Mouse (Mus musculus): ENCODE results near the gene Gm8138.
"Not testable (repeated sequence)": the region's sequence is repeated elsewhere in the genome, so short reads cannot be mapped to it uniquely, and the experiment has no call there.

The Gm8138 gene

DNA sequence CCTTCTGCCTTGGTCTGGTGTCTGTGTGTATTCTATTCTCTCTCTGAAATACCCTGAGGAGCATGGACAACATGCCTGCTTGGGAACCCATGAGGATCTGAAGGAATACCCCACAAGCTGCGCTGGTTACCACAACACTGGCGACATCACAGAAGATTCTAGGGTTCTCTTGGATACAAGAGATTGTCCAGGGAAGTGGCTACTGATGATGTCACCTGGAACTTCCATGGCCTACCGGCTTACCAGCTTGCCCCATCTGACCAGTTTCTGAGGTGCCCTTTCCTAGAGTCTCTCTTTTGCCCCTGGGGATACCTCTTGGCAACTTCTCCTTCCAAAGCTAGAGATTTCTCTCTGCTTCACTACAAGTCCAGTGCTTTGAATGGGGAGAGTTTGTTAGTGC lies at the start of gene Gm8138:
Gm8138 (minus strand) TSS at position 101 of the 400 bp plus-strand sequence.
- not testable (repeated sequence) for DNase-seq

DNA sequence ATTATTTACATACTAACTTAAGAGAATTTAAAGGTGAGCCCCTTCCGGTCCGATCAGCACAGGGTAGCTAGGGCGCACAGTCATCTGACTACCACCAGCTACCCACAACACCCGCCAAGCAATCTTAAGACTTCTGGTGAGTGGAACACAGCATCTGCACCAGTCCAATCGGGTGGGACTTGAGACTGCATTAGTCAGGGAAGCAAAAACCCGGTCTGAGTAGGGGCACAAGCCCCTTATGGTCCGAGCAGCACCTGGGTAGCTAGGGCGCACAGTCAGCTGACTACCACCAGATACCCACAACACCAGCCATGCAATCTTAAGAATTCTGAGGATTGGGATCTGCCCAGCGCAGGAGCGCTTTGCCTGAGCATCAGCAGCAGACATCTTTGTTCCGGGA lies 54.4 kb downstream of the Gm8138 start:
- not testable (repeated sequence) for DNase-seq

All from cerebellum, adult 8-10 months (tissue).